Mouse (Mus musculus): Measurements from ENCODE around the gene Nabp1. TPM values are rescaled to one million over a fixed set of nuclear protein-coding genes. Genes with fewer than 3 reads are reported as not detected.

Nabp1 gene
- total RNA-seq (2021): 10 to 100 TPM in 1 of 2 experiments, 1 to 10 TPM in 1; 9.4 to 12.9 TPM

DNA sequence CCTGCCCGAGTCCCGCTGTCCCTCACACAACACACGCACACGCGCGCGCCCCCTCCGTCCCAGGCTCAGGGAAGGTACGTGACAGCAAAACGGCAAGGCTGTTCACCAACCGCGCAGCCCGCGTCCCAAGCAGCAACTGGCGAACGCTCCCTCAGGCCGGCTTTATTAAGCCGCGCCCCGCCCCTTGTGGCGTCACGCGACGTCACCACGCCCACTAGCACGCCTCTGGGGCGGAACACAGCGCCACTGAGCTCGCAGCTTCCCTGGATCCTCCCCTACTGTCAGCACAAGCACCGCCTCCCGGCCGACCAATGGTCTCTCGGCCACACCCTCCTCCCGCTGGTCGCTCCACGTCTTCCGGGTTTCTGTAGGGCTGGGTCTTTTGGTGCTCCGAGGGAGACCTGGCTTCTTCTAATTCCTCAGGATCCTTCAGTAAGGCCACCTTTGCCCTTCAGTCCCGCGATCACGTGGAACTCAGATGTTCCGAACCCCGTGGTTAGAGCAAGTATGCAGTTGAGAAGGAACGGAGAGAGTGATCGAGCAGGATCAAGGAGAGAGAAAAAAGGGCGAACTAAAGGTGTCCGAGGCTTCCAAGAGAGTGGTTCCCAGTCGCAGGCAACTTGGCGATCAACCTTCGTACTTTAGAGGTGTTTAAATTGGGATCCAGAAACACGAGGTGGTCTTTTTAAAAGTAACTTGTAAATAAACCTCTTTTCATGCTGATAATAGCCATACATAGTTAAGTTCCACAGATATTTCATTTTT is at the start of gene Nabp1:
TSS of gene Nabp1 (minus strand) at position 164 of the 765 bp plus-strand sequence.
- intact Hi-C loops (cut with DNase I): loop anchor here (5.0 kb wide), 1 partner anchor 119 kb away; no protein-coding TSS in a partner anchor
- peak; percentile 97 to 99 for DNase-seq (ENCODE audit: extremely low spot score in 1 of 2, low spot score in 2 of 2)

DNA sequence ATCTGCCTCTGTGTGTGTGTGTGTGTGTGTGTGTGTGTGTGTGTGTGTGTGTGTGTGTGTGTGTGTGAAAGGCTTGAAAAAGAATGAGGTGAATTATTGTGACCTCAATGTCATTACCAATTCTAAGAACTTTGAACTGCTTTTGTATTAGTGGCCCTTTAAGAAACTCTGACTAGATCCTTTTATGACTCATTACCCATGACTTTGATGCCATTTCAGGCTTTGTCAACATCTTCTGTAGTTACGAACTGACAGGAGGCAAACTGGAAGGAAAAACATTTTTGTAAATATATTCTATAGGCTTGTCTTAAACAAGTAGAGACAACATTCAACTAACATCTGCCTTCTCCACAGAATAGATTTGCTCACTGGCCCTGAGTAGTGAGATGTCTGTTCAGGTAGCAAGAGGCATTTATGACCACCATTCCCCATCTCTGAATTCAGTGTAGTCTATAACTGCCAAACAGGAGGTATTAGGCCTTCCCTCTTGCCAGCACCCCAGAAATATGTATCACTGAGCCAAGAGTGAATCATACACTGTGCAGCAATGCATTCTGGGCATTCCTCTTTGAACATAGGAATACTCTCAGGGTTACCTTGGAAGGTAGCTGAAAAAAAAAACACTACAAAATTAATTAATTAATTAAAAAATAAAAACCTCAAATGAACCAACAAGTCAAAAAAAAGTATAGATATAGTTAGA is 47.5 kb upstream of the Nabp1 start:
- intact Hi-C loops (cut with DNase I): no loop called here
- DNase-seq (ENCODE audit: extremely low spot score in 1 of 2, low spot score in 2 of 2): no peak

DNA sequence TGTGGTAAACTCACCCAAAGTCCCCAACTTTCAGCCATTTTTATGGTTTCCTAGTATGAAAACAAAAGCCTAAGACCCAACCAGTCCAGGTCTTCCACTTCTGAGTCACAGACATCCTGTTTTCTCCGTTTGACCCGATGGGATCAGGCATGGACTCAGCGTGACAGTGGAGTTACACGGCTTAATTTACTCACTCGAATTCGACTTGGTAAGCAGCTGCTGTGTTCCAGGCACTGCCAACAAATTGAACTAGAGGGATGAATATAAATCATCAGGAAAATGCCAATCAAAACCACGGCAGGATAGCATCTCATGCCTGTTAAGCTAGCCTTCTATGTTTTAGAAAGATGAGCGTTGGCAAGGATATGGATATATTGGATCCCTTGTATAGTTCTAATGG is 43.4 kb upstream of the Nabp1 start:
- intact Hi-C loops (cut with DNase I): no loop called here
- no peak for DNase-seq (ENCODE audit: extremely low spot score in 1 of 2, low spot score in 2 of 2)

DNA sequence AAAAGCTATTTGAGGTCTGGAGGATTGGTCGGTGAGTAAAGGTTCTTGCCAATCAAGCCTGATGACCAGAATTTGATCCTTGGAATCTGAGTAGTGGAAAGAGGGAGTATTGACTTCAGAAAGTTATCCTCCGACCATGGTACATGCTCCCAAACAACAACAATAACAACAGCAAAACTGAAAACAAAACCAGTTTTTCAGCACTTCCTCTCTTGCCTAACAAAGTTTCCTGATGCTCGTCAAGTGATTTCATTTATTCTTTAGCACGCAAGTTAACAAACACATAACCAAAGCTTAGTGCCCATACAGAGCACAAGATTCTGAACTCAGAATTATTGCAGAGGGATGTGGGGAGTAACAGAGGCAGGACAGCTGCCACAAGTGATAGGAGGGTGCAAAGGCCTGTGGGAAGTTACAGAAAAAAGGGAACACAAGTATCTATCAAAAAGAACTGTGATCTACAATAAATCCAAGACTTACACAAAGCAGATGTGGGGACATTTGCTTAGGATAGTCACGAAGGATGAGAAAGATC is 42.1 kb upstream of the Nabp1 start:
- no peak for DNase-seq (ENCODE audit: extremely low spot score in 1 of 2, low spot score in 2 of 2)
- intact Hi-C loops (cut with DNase I): no loop called here

DNA sequence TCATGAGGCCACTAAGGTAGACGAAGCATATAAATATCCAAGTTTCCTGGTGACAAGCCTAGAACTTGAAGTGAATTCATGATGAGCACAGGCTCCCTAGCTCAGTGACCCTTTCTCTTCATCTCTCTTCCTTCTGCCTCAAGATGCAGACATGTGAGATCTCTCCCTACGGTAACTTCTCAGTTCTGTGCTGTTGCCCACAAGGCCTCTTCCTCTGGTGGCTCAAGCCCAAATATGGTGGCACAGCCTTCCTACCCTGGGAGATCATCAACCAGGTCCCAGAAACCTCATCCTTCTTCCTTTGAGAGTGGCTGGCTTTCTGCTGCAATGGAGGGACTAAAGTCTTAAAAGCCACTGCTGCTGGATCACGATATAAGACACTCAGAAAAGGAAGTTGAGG is 40.9 kb upstream of the Nabp1 start:
- intact Hi-C loops (cut with DNase I): no loop called here

DNA sequence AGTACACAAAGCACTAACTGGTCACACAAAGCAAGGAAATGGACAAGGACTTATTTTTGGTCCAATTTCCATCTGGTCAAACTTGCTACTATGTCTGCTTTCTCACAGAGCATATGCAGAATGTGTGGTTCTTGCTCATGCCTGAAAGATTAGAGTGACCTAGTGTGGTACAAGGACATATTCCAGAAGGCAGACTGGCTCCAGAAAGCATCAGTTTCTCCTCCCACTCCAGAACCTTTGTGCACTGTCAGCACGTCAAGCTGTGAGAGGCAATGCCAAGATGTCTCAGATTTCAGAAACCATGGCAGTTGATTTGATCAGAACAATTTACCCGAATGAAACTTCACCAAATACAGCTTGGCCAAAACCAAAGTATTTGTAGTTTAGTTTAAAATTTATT is 37.4 kb upstream of the Nabp1 start:
- DNase-seq (ENCODE audit: extremely low spot score in 1 of 2, low spot score in 2 of 2): no peak
- intact Hi-C loops (cut with DNase I): no loop called here

More for the DNA sequence above, 40.9 kb upstream of the Nabp1 start:
- DNase-seq (ENCODE audit: extremely low spot score in 1 of 2, low spot score in 2 of 2): no peak

DNA sequence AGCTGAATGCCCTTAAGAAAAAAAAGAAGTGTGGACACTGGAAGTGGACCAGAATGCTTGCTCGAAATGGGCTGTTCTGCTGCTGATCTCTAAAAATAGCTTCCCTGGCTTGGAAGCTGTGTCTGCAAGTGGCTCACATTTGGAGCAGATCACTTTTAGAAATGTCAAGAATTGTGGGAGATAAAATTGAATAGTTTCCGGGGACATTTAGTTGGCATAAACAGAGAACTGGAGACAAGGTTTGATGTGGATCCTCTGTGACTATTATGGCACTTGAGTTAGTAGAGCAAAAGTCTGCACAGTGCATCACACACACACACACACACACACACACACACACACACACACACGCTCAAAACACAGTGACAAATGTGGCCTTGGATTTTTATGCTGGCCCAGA is 36.8 kb upstream of the Nabp1 start:
- DNase-seq (ENCODE audit: extremely low spot score in 1 of 2, low spot score in 2 of 2): peak in 1 of 2 experiments; percentile 41
- intact Hi-C loops (cut with DNase I): no loop called here

DNA sequence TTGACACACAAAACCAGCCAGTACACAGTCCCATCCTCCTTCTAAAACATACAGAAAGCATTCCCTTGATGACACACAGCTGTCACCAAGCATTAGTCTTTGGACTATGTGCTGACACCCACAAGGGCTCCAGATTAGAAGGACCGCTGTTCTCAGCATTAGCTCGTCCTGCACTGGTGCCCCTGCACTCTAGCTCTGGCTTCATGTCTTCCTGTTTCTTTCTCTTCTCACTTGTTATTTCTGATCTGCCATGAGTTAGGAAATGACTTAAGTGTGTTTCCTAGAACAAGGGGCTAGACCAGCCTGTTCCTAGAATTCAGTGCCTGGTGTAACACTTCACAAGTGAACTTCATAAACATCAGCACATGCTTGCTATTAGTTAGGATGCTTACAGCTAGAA is 36.2 kb upstream of the Nabp1 start:
- DNase-seq (ENCODE audit: extremely low spot score in 1 of 2, low spot score in 2 of 2): no peak
- intact Hi-C loops (cut with DNase I): no loop called here

DNA sequence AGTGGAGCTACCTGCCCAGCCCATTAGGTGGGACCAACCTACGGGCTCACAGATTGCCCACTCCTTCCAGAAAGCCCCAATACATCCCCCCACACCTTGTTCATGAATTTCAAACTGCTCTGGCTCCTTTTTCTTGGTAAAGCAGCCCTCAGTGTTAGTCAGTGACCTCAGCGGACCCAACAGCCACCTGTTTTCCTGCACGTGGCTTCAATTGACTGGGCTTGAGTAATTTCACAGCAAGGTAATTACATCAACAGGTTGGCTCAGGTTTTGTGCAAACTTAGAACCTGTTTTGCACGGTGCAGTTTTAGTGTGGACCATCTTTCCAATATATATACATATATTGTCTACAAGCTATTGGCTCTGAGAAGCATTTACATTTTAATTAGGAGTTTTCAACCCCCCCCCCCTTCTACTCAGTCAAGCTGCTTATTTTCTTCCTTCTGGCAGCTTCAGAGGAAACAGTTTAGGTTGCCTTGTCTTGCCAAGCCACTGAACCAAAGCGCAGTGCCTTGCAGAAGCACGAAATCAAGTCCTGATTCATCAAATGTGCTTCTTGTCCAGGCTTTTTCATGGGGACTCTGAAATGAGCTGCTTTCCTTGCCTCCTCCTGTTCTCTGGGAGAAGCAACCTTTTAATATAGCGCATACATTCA is 35.0 kb upstream of the Nabp1 start:
- intact Hi-C loops (cut with DNase I): no loop called here
- no peak for DNase-seq (ENCODE audit: extremely low spot score in 1 of 2, low spot score in 2 of 2)

DNA sequence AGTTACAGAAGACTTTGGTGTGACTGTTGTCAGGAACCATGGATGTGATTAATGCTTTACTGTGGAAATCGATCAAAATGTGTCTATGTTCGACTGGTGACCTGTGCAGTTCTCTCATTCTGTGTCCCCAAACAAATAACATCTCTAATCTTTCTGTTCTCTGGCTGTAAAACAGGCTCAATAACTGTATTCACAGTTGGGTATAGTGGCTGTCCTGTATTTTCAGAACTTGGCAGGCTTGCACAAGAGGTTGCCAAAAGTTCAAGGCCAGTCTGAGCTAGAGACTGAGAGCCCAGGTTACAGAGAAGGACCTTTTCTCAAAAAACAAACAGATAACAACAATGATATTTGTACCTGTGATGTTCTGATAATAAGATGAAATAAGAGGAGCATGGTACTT is 34.1 kb upstream of the Nabp1 start:
- no peak for DNase-seq (ENCODE audit: extremely low spot score in 1 of 2, low spot score in 2 of 2)
- intact Hi-C loops (cut with DNase I): no loop called here

DNA sequence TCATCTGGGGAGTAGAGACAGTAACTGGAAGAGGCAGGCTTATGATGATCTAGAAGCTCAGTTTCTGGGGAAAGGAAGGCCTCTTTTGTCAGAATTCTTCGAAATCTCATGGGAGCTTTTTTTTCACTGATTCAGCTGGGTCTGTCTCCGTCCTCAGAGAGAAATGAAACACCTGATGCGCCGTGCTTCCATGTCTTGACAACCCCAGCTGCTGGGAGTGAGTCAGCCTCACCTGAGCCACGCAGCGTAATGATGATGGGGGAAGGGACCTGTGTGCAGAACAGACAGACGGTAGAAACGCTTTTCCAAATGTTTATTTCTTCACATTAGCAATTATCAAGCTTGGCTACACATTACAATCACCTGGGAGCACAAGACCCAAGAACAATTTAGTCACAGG is 31.6 kb upstream of the Nabp1 start:
- intact Hi-C loops (cut with DNase I): no loop called here
- no peak for DNase-seq (ENCODE audit: extremely low spot score in 1 of 2, low spot score in 2 of 2)

DNA sequence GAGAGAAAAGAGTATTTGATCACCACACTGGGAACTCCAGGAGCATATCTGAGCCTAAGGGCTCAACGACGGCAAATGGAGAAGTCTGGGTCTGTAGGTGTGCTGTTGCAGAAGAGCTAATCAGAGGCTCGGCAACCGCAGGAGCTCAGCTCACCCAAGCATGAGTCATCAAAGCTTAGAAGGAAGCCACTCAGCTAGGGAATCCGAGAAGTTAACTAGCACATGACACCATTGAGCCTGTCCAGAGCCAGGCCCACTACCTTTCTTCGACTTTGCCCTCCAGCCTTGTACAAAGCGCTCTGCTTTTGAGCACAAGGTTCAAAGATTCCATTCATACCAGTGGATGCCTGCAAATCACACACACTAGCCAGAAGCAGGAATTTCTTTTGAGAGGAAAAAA is 30.9 kb upstream of the Nabp1 start:
- intact Hi-C loops (cut with DNase I): no loop called here
- no peak for DNase-seq (ENCODE audit: extremely low spot score in 1 of 2, low spot score in 2 of 2)

DNA sequence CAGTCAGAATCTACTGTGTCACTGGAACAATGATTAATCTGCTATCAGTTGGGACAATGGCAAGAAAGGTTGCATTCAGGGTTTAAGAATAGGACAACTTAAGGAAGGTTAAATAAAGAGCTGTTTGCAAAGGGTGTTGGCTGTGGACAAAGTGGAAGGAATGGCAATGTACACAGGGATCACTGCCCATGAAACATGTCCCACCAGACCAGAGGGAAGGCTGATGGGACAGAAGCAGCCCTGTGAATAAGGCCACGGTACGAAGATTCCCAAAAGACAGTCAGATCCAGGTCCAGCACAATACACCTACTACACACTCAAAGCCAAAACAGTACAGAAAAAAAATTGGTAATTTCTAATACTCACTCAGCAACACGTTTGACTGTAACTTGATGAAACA is 30.3 kb upstream of the Nabp1 start:
- DNase-seq (ENCODE audit: extremely low spot score in 1 of 2, low spot score in 2 of 2): no peak
- intact Hi-C loops (cut with DNase I): no loop called here

DNA sequence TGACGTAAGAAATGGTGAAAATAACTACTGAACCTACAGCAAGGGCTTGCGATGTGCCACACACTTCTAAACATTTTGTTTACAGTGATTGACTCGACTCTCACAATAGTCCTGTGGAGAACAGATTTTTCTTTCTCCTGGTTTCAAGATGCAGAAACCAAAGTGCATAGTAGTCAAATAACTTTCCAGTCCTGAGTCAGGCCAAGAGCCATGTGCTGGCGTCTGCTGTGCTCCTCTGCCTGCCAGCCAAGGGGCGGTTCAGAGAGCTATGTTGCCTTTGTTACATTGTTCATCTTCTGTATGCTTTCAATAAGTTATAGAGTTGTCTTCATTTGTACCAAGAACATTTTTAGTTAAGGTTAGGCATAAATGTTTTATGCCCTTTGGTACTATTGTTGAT is 29.2 kb upstream of the Nabp1 start:
- DNase-seq (ENCODE audit: extremely low spot score in 1 of 2, low spot score in 2 of 2): no peak
- intact Hi-C loops (cut with DNase I): no loop called here

DNA sequence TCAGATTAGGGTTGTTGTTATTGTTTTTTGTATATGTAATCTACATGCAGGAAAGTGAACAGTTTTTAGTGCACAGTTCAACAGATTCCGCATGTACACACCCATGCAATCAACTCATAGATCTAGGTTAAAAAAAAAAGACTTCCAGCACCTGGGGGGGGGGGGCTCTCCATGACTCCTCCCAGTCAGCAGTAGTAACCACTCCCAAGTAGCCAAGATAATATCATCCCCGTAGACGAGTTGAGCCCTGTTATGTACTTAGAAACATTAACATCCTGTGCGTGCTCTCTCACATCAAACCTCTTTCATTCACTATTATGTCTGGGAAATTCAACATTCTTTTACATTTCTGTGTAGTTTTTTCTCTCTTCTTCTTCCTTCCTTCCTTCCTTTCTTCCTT is 28.0 kb upstream of the Nabp1 start:
- intact Hi-C loops (cut with DNase I): no loop called here
- no peak for DNase-seq (ENCODE audit: extremely low spot score in 1 of 2, low spot score in 2 of 2)

DNA sequence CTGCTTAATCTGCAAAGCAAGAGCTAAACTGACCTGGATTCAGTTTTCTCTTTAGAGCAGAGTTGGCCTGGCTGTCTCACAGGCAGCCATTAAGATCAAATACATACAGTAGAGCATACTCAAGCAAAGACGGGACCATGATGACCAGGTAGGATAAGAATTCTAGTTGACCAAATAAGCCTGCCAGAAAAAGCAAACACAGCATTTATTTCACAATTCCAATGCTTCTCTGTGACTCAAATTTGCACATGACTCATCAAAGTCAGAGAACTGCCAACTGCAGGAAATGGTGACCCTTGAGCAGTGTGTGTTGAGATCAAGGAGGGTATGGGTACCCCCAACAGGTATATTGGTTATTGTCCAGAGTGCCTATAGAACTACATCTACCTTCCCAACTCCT is 27.4 kb upstream of the Nabp1 start:
- DNase-seq (ENCODE audit: extremely low spot score in 1 of 2, low spot score in 2 of 2): no peak
- intact Hi-C loops (cut with DNase I): no loop called here

DNA sequence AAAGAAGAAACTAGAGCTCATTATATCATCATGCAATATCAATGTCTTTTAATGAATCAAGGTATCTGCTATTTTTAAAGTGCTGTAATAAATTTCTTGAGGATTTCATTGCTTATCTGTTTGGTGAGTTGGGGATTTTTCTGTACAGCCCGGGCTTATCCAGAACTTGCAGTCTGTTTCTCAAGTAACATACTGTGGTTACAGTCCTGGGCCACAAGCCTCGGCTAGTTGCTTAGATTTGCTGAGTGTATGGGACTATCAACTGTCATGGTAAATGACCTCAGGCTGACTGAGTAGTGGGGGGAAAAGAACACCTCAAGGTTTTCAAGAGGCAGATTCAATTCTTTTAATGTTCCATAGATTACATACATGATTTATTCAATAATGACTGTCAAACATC is 24.8 kb upstream of the Nabp1 start:
- no peak for DNase-seq (ENCODE audit: extremely low spot score in 1 of 2, low spot score in 2 of 2)
- intact Hi-C loops (cut with DNase I): no loop called here

DNA sequence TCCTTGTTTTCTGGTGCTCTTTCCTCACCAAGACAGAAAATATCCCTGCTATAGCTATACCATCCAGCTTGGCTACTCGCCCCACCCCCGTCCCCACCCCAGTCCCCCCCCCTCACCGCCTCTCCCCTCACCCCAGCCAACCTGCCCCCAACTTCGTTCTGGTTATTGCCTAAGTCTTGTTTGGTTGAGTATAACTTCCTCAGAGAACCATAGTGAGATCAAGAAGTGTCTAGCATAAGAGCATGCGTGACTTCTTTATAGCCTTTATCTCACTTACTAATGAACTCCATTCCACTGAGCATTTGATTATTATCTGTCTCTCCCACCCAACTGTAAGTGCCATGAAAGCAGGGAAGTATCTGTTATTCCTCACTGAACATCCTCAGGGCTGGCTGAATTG is 24.1 kb upstream of the Nabp1 start:
- DNase-seq (ENCODE audit: extremely low spot score in 1 of 2, low spot score in 2 of 2): no peak
- intact Hi-C loops (cut with DNase I): no loop called here

DNA sequence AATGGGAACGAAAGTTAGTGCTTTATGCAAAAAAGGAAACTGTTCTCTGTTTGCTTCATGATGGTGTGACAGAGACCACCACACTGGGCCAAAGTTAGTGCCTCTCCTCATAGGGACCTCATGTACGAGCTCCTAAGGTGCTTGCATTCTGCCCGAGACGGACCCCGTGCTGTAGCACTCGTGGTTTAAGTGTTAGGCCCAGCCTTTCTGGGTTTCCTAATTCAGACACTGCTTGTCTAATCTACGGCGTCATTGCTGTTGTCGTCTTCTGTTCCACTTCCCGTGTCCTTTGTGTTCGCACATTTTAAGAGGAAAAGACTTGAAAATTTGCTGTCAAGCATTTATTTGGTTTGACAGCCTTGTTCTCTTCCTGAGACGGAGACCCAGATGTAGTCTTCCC is 23.0 kb upstream of the Nabp1 start:
- DNase-seq (ENCODE audit: extremely low spot score in 1 of 2, low spot score in 2 of 2): no peak
- intact Hi-C loops (cut with DNase I): no loop called here

DNA sequence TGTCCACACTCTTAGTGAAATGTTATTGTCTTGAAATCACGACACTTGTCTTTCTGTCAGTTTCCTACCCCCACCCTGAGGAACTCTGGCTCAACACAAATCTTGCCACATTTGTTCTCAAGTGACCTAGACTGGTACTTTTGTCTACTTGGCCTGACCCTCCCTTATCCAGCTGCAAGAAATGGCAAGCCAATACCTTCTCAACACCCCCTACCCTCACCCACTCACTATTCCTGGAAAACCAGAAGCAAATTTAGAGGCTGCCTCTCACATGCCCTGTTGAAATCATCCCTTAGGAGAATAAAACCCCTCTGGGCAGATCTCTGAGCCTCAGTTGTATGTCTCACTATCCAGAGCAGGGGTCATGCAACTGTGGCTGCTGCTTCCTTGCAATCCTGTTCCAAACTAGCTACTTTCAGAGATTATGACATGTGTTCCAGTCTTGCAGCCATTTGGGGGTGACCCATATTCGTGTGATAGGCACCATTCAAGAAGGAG is 20.4 kb upstream of the Nabp1 start:
- intact Hi-C loops (cut with DNase I): no loop called here
- DNase-seq (ENCODE audit: extremely low spot score in 1 of 2, low spot score in 2 of 2): no peak
